In the genomic region with DNA sequence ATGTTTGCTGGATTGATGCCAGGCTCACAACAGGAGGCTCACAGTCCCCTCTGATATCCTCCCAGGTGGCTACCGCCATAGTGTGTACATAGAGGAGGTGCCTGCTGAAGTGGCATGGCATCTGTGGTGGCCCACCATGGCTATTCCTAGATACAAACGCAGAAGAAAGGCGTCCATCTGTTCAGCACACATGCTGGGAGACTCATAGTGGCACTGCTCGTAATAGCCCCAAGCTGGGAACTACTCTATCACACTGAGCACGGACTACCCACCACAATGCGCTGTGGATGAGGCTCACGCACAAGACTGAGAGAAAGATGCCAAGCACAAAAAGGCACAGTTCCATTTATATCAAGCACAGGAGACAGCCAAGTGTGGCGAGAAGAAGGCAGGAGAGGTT, we compare ENCODE assay signal across 15 mouse cellular contexts. TPM values are rescaled to one million over a fixed set of nuclear protein-coding genes. Genes with fewer than 3 reads are reported as not detected.
A peak's percentile ranks its signal among the peaks of the same experiment; 100 is the strongest.
DNase-seq lines count a peak whose midpoint lies in the region; ATAC-seq lines count a peak whose summit lies in the region.
"Had no signal": no experiment of that assay in that cellular context is flagged by ENCODE, and none has a peak within 500 bp of the region (broad histone marks: within the 10 kb centered on the region; RNA-seq: fewer than 3 reads in every experiment).

No protein-coding gene starts in this region.

- H3K27ac ChIP-seq in forebrain, embryonic 12.5 days: peak overlapping the region; percentile 36
- H3K27ac ChIP-seq in forebrain, embryonic 10.5 days: no peak overlapping the region
- H3K27ac ChIP-seq in hindbrain, embryonic 14.5 days: 0 out of 2 replicates have a peak overlapping the region, but pooled peaks have one; percentile 20
- H3K27ac ChIP-seq: embryonic facial prominence, embryonic 12.5 days; kidney, postnatal 0 days had no signal

- H3K9me3 ChIP-seq in forebrain, embryonic 12.5 days: no peaks in the 10 kb centered on the region
- no peaks in the 10 kb centered on the region for H3K9me3 ChIP-seq in forebrain, embryonic 10.5 days
- H3K9me3 ChIP-seq in hindbrain, embryonic 14.5 days (ENCODE audit: control insufficient read depth, low read length): no peaks in the 10 kb centered on the region
- H3K9me3 ChIP-seq: embryonic facial prominence, embryonic 12.5 days; G1E had no signal

- no peak overlapping the region for H3K9ac ChIP-seq in forebrain, embryonic 12.5 days
- H3K9ac ChIP-seq in hindbrain, embryonic 14.5 days: no peak overlapping the region
- H3K9ac ChIP-seq: embryonic facial prominence, embryonic 12.5 days had no signal

- peak; percentile 33; the same call in 1 of the 2 replicates for ATAC-seq in forebrain, embryonic 12.5 days (ENCODE audit: low FRiP score)
- no peak for ATAC-seq in hindbrain, embryonic 14.5 days (ENCODE audit: low FRiP score)

- intact Hi-C loops in left cerebral cortex, postnatal 36 days (cut with DNase I): loop anchor here (5.0 to 10.0 kb wide), 2 partner anchors 124 to 641 kb away; a partner anchor contains a TSS
- intact Hi-C loops in heart, postnatal 36 days (cut with DNase I): loop anchor here (5.0 kb wide), 1 partner anchor 119 kb away; no protein-coding TSS in a partner anchor

- H3K27me3 ChIP-seq in forebrain, embryonic 12.5 days: no peaks in the 10 kb centered on the region
- H3K27me3 ChIP-seq in forebrain, embryonic 10.5 days (ENCODE audit: poor library complexity, severe bottlenecking): no peaks in the 10 kb centered on the region
- no peaks in the 10 kb centered on the region for H3K27me3 ChIP-seq in hindbrain, embryonic 14.5 days (ENCODE audit: control insufficient read depth, insufficient read depth, low read length)
- H3K27me3 ChIP-seq: embryonic facial prominence, embryonic 12.5 days had no signal

- no peak for DNase-seq in forebrain, embryonic 10.5 days (ENCODE audit: extremely low spot score, low spot score)
- DNase-seq in brain, adult 2 months (ENCODE audit: low read depth, low spot score): peak; percentile 87
- no peak for DNase-seq in hindbrain, embryonic 14.5 days (ENCODE audit: low spot score)
- DNase-seq in left cerebral cortex, postnatal 36 days (ENCODE audit: low spot score in 2 of 2): peak; percentile 61 to 67
- DNase-seq in urinary bladder, adult 18-20 months (ENCODE audit: low spot score in 2 of 2): no peak
- DNase-seq in heart, postnatal 36 days: no peak
- no peak for DNase-seq in Muller cell, postnatal 12 days (ENCODE audit: inconsistent ontology term)
- DNase-seq: adrenal gland, adult 2 months; cerebellum, adult 8-10 months; heart, postnatal 10 days; lung, postnatal 36 days had no signal

- H3K36me3 ChIP-seq in forebrain, embryonic 12.5 days (replicated peaks): no peaks in the 10 kb centered on the region
- peaks cover 4% of the 10 kb centered on the region; the same call in 1 of the 2 replicates for H3K36me3 ChIP-seq in forebrain, embryonic 10.5 days (replicated peaks)
- H3K36me3 ChIP-seq in hindbrain, embryonic 14.5 days (replicated peaks; ENCODE audit: control insufficient read depth, insufficient read depth): no peaks in the 10 kb centered on the region; the same call in 1 of the 2 replicates
- H3K36me3 ChIP-seq: embryonic facial prominence, embryonic 12.5 days; G1E had no signal

- H3K4me2 ChIP-seq in forebrain, embryonic 12.5 days: no peak overlapping the region
- H3K4me2 ChIP-seq in hindbrain, embryonic 14.5 days (replicated peaks): no peak overlapping the region
- H3K4me2 ChIP-seq: embryonic facial prominence, embryonic 12.5 days had no signal

- 67% methylated on average over 8 of the region's 8 CpGs for WGBS in forebrain, embryonic 12.5 days
- WGBS in forebrain, embryonic 10.5 days: 82% methylated on average over 8 of the region's 8 CpGs
- WGBS in hindbrain, embryonic 14.5 days: 55% methylated on average over 8 of the region's 8 CpGs

- H3K4me1 ChIP-seq in forebrain, embryonic 12.5 days: peaks cover 4% of the 10 kb centered on the region
- peaks cover 4% of the 10 kb centered on the region for H3K4me1 ChIP-seq in forebrain, embryonic 10.5 days
- no peaks in the 10 kb centered on the region for H3K4me1 ChIP-seq in hindbrain, embryonic 14.5 days (replicated peaks; ENCODE audit: control insufficient read depth, insufficient read depth, low read length)
- H3K4me1 ChIP-seq: embryonic facial prominence, embryonic 12.5 days had no signal

- no peak overlapping the region for H3K4me3 ChIP-seq in forebrain, embryonic 12.5 days (replicated peaks)
- H3K4me3 ChIP-seq in forebrain, embryonic 10.5 days: no peak overlapping the region
- no peak overlapping the region for H3K4me3 ChIP-seq in hindbrain, embryonic 14.5 days (replicated peaks; ENCODE audit: low read length)
- H3K4me3 ChIP-seq: embryonic facial prominence, embryonic 12.5 days had no signal

RNA-seq across cellular contexts. Expression of a gene that starts 50.9 kb away (rescaled TPM):
- 151 and 161 TPM in 2 replicates for polyA plus RNA-seq in forebrain, embryonic 12.5 days (2016; fragmentation: Nextera tagmentation; extraction: Ambion mirVana)
- 212 and 221 TPM in 2 replicates for polyA plus RNA-seq in forebrain, embryonic 10.5 days (2016; fragmentation: Nextera tagmentation; extraction: Ambion mirVana)
- 30.5 and 37.5 TPM in 2 replicates for polyA plus RNA-seq in hindbrain, embryonic 14.5 days (2014; fragmentation: Nextera tagmentation; extraction: Ambion mirVana)
- total RNA-seq in left cerebral cortex, postnatal 36 days (2021): 10 to 100 TPM; 10.7 to 11.9 TPM
- total RNA-seq in heart, postnatal 36 days (2021): 10 to 100 TPM; 24.5 to 27.8 TPM

Comparison
In these comparisons a context has a peak if more than half of its experiments do, and no peak if none do; other contexts are left out.
1. DNase-seq: peak in brain, adult 2 months (single experiment) and left cerebral cortex, postnatal 36 days (2 of 2); none in forebrain, embryonic 10.5 days (single experiment), hindbrain, embryonic 14.5 days (single experiment), urinary bladder, adult 18-20 months (0 of 2), heart, postnatal 36 days (0 of 2) and Muller cell, postnatal 12 days (single experiment).